ENCODE assay signal across 8 mouse cellular contexts in genomic region chr1:189921818-189922592, GRCm38 (mm10). TPM values are rescaled to one million over a fixed set of nuclear protein-coding genes. Genes with fewer than 3 reads are reported as not detected.
DNase-seq lines count a peak whose midpoint lies in the region; ATAC-seq and TF ChIP-seq lines count a peak whose summit lies in the region.

TSS of gene Smyd2 (minus strand) at chr1:189922363.

- peak within 1 kb of the TSS; percentile 96 for H3K4me2 ChIP-seq in hindbrain, embryonic 15.5 days

- H3K36me3 ChIP-seq in hindbrain, embryonic 15.5 days, result no peaks in the 10 kb centered on the region

- H3K4me1 ChIP-seq in hindbrain, embryonic 15.5 days (replicated peaks), result peaks cover 22% of the 10 kb centered on the region

- DNase-seq in cerebellum, postnatal 36 days, result peak; percentile 69
- peak; percentile 90 for DNase-seq in gastrocnemius, adult 2 months
- DNase-seq in left cerebral cortex, adult 18-20 months (ENCODE audit: low spot score in 2 of 2), result peak; percentile 35 to 70
- peak; percentile 76 to 90 for DNase-seq in lung, postnatal 4 days
- DNase-seq in right cerebral cortex, adult 18-20 months, result peak; percentile 59
- peak; percentile 55 for DNase-seq in urinary bladder, postnatal 25 days (ENCODE audit: low spot score)

- peak within 1 kb of the TSS; percentile 83 for H3K9ac ChIP-seq in hindbrain, embryonic 15.5 days

- peak within 1 kb of the TSS; percentile 97 for H3K27ac ChIP-seq in gastrocnemius, adult 2 months
- peak within 1 kb of the TSS; percentile 46 for H3K27ac ChIP-seq in hindbrain, embryonic 15.5 days (replicated peaks)

- intact Hi-C loops in gastrocnemius, adult 2 months (cut with DNase I), result no loop called here

- peak; percentile 37; the same call in 1 of the 2 replicates for TF ChIP-seq CTCF in gastrocnemius, adult 2 months (IDR thresholded peaks at IDR 0.05)

- H3K4me3 ChIP-seq in gastrocnemius, adult 2 months, result peak within 1 kb of the TSS; percentile 96
- H3K4me3 ChIP-seq in hindbrain, embryonic 15.5 days, result peak within 1 kb of the TSS; percentile 83

- WGBS in hindbrain, embryonic 15.5 days, result under 1% methylated on average over 69 of the region's 90 CpGs

- ATAC-seq in activated CD4-positive, CD25-positive, alpha-beta regulatory T cell, adult 4 months, result peak; percentile 66
- ATAC-seq in hindbrain, embryonic 15.5 days (ENCODE audit: low FRiP score, low read depth), result peak; percentile 87

- H3K27me3 ChIP-seq in hindbrain, embryonic 15.5 days, result no peaks in the 10 kb centered on the region; the same call in 1 of the 2 replicates

- H3K9me3 ChIP-seq in hindbrain, embryonic 15.5 days, result no peaks in the 10 kb centered on the region

RNA-seq across cellular contexts. Expression of gene Smyd2, which starts in this region (rescaled TPM):
- 10 to 100 TPM in 1 of 2 experiments, 1 to 10 TPM in 1; 9.7 to 11.1 TPM for polyA plus RNA-seq in activated CD4-positive, CD25-positive, alpha-beta regulatory T cell, adult 4 months (2017; shearing (Covaris generic))
- 100 to 1,000 TPM; 200 to 329 TPM for total RNA-seq in gastrocnemius, adult 2 months (2021)
- polyA plus RNA-seq in hindbrain, embryonic 15.5 days (2015; fragmentation: Nextera tagmentation; extraction: Ambion mirVana), result 75.0 and 78.5 TPM in 2 replicates
- 100 to 1,000 TPM in 1 of 2 experiments, 10 to 100 TPM in 1; 88.4 to 113 TPM for total RNA-seq in left cerebral cortex, adult 18-20 months (2021)

Comparison
In these comparisons a context has a peak if more than half of its experiments do, and no peak if none do; other contexts are left out.
1. Peak in every context shown above with its lines: DNase-seq, ATAC-seq, H3K4me3 ChIP-seq and H3K27ac ChIP-seq.